19 mouse cellular contexts compared by ENCODE assay signal in genomic region chr16:7060864-7061263, GRCm38 (mm10).
DNase-seq lines count a peak whose midpoint lies in the region; ATAC-seq lines count a peak whose summit lies in the region.
"Had no signal": no experiment of that assay in that cellular context is flagged by ENCODE, and none has a peak within 500 bp of the region (broad histone marks: within the 10 kb centered on the region; RNA-seq: fewer than 3 reads in every experiment).

No protein-coding gene starts in this region.

- peaks cover 9% of the 10 kb centered on the region for H3K4me1 ChIP-seq in midbrain, embryonic 10.5 days
- no peaks in the 10 kb centered on the region; the same call in 1 of the 2 replicates for H3K4me1 ChIP-seq in midbrain, embryonic 16.5 days (ENCODE audit: control insufficient read depth, insufficient read depth, low read length)
- H3K4me1 ChIP-seq: intestine, embryonic 15.5 days had no signal

- H3K9ac ChIP-seq in midbrain, embryonic 16.5 days (ENCODE audit: low read depth, low read length), result no peak overlapping the region
- H3K9ac ChIP-seq: heart, embryonic 15.5 days; hindbrain, embryonic 13.5 days; intestine, embryonic 15.5 days had no signal

- H3K36me3 ChIP-seq in midbrain, embryonic 10.5 days, result no peaks in the 10 kb centered on the region
- no peaks in the 10 kb centered on the region for H3K36me3 ChIP-seq in midbrain, embryonic 16.5 days (ENCODE audit: control insufficient read depth, insufficient read depth, low read length)
- H3K36me3 ChIP-seq: heart, embryonic 15.5 days; intestine, embryonic 15.5 days had no signal

- ATAC-seq in midbrain, embryonic 16.5 days, result no peak
- ATAC-seq: forebrain, embryonic 16.5 days; intestine, embryonic 15.5 days had no signal

- no peak overlapping the region for H3K4me3 ChIP-seq in midbrain, embryonic 10.5 days
- no peak overlapping the region for H3K4me3 ChIP-seq in midbrain, embryonic 16.5 days (ENCODE audit: low read depth, low read length)
- H3K4me3 ChIP-seq: heart, adult 2 months; heart, embryonic 15.5 days; hindbrain, embryonic 13.5 days; intestine, embryonic 15.5 days had no signal

- WGBS in midbrain, embryonic 10.5 days, result 20% methylated on average over 3 of the region's 3 CpGs
- 21% methylated on average over 3 of the region's 3 CpGs for WGBS in midbrain, embryonic 16.5 days

- peaks cover 38% of the 10 kb centered on the region for H3K27me3 ChIP-seq in midbrain, embryonic 10.5 days (ENCODE audit: low read depth, poor library complexity, severe bottlenecking)
- H3K27me3 ChIP-seq in midbrain, embryonic 16.5 days (ENCODE audit: control insufficient read depth, insufficient read depth, low read depth, low read length), result no peaks in the 10 kb centered on the region
- H3K27me3 ChIP-seq: heart, embryonic 15.5 days; hindbrain, embryonic 13.5 days; intestine, embryonic 15.5 days had no signal

- peak; percentile 41 for DNase-seq in midbrain, embryonic 10.5 days (ENCODE audit: low spot score)
- DNase-seq in embryo, embryonic 10.5 days (ENCODE audit: low spot score), result peak; percentile 65
- DNase-seq in embryo, embryonic 9.5 days (ENCODE audit: extremely low spot score), result peak; percentile 48
- peak; percentile 80 for DNase-seq in retina, embryonic 14.5 days (ENCODE audit: low spot score)
- no peak for DNase-seq in adrenal gland, adult 18-20 months (ENCODE audit: low spot score in 2 of 2)
- no peak for DNase-seq in cerebellum, adult 9-11 months
- DNase-seq: adrenal gland, postnatal 14 days; cerebellum, adult 11-12 months; cerebellum, adult 9-10 months; cerebellum, postnatal 36 days; gastrocnemius, postnatal 10 days; heart, adult 2 months; kidney, adult 2 months had no signal

- H3K4me2 ChIP-seq in midbrain, embryonic 16.5 days (ENCODE audit: low read length), result no peak overlapping the region
- H3K4me2 ChIP-seq: heart, embryonic 11.5 days; heart, embryonic 15.5 days; hindbrain, embryonic 13.5 days; intestine, embryonic 15.5 days had no signal

- no peaks in the 10 kb centered on the region for H3K9me3 ChIP-seq in midbrain, embryonic 10.5 days (replicated peaks)
- no peaks in the 10 kb centered on the region for H3K9me3 ChIP-seq in midbrain, embryonic 16.5 days (replicated peaks; ENCODE audit: control insufficient read depth, low read length, poor library complexity, severe bottlenecking)
- H3K9me3 ChIP-seq: heart, embryonic 15.5 days; hindbrain, embryonic 13.5 days; intestine, embryonic 15.5 days had no signal

- H3K27ac ChIP-seq in midbrain, embryonic 10.5 days (replicated peaks), result no peak overlapping the region
- no peak overlapping the region for H3K27ac ChIP-seq in midbrain, embryonic 16.5 days (ENCODE audit: low read length)
- H3K27ac ChIP-seq: heart, adult 2 months; heart, embryonic 15.5 days; hindbrain, embryonic 13.5 days; intestine, embryonic 15.5 days had no signal

Comparison
In these comparisons a context has a peak if more than half of its experiments do, and no peak if none do; other contexts are left out.
1. DNase-seq: peak in midbrain, embryonic 10.5 days (single experiment), embryo, embryonic 10.5 days (single experiment), embryo, embryonic 9.5 days (single experiment) and retina, embryonic 14.5 days (single experiment); none in adrenal gland, adult 18-20 months (0 of 2) and cerebellum, adult 9-11 months (single experiment).